Mouse (Mus musculus): ENCODE results near the gene Srp68. TPM values are rescaled to one million over a fixed set of nuclear protein-coding genes. Genes with fewer than 3 reads are reported as not detected.
"Not testable (repeated sequence)": the region's sequence is repeated elsewhere in the genome, so short reads cannot be mapped to it uniquely, and the experiment has no call there.

Srp68 gene
- polyA plus RNA-seq, 1 experiment, result 101 TPM

GRCm38 (mm10) chr11:116281671-116282070 is 7.7 kb upstream of the Srp68 start:
- H3K9ac ChIP-seq (ENCODE audit: low read depth, poor library complexity, severe bottlenecking), result peak overlapping the region; percentile 40
- H3K4me3 ChIP-seq (ENCODE audit: low read depth, low read length), result peak overlapping the region; percentile 38
- no peaks in the 10 kb centered on the region for H3K36me3 ChIP-seq (ENCODE audit: control insufficient read depth, insufficient read depth, low read length, poor library complexity, severe bottlenecking)
- H3K27me3 ChIP-seq (ENCODE audit: control insufficient read depth, insufficient read depth, low read length, poor library complexity, severe bottlenecking), result no peaks in the 10 kb centered on the region
- no peak for TF ChIP-seq CTCF (IDR thresholded peaks at IDR 0.05; ENCODE audit: low read depth, low read length)
- TF ChIP-seq EP300 (IDR thresholded peaks at IDR 0.05; ENCODE audit: insufficient read depth, low read depth, low read length), result no peak
- no peak for TF ChIP-seq POLR2A (IDR thresholded peaks at IDR 0.05; ENCODE audit: insufficient read depth, low read length)
- no peak overlapping the region for H3K27ac ChIP-seq (ENCODE audit: insufficient read depth, low read length)
- no peaks in the 10 kb centered on the region for H3K9me3 ChIP-seq (replicated peaks; ENCODE audit: control insufficient read depth, insufficient read depth, low read length, poor library complexity, severe bottlenecking)
- no peaks in the 10 kb centered on the region for H3K4me1 ChIP-seq (ENCODE audit: control insufficient read depth, insufficient read depth, low read length)

GRCm38 (mm10) chr11:116280751-116281663 is 7.0 kb upstream of the Srp68 start, which contains the start of gene Galr2:
Gene Galr2 (plus strand): TSS chr11:116280939.
- Histone ChIP-seq H3K36me3 (ENCODE audit: control insufficient read depth, insufficient read depth, low read length, poor library complexity, severe bottlenecking) (no peaks in the 10 kb centered on the region), H3K4me3 (ENCODE audit: low read depth, low read length) (peak within 1 kb of the TSS; percentile 38), H3K27ac (ENCODE audit: insufficient read depth, low read length) (no peak within 1 kb of the TSS), H3K27me3 (ENCODE audit: control insufficient read depth, insufficient read depth, low read length, poor library complexity, severe bottlenecking) (no peaks in the 10 kb centered on the region), H3K9ac (ENCODE audit: low read depth, poor library complexity, severe bottlenecking) (peak within 1 kb of the TSS; percentile 40), H3K4me1 (ENCODE audit: control insufficient read depth, insufficient read depth, low read length) (no peaks in the 10 kb centered on the region), H3K9me3 (replicated peaks; ENCODE audit: control insufficient read depth, insufficient read depth, low read length, poor library complexity, severe bottlenecking) (no peaks in the 10 kb centered on the region)
- TF ChIP-seq CTCF (IDR thresholded peaks at IDR 0.05; ENCODE audit: low read depth, low read length) (no peak), POLR2A (IDR thresholded peaks at IDR 0.05; ENCODE audit: insufficient read depth, low read length) (no peak), EP300 (IDR thresholded peaks at IDR 0.05; ENCODE audit: insufficient read depth, low read depth, low read length) (no peak)

GRCm38 (mm10) chr11:116277184-116277583 is 3.2 kb upstream of the Srp68 start:
- not testable (repeated sequence) for H3K4me1 ChIP-seq (ENCODE audit: control insufficient read depth, insufficient read depth, low read length); H3K4me3 ChIP-seq (ENCODE audit: low read depth, low read length); H3K9ac ChIP-seq (ENCODE audit: low read depth, poor library complexity, severe bottlenecking); H3K9me3 ChIP-seq (replicated peaks; ENCODE audit: control insufficient read depth, insufficient read depth, low read length, poor library complexity, severe bottlenecking); H3K36me3 ChIP-seq (ENCODE audit: control insufficient read depth, insufficient read depth, low read length, poor library complexity, severe bottlenecking); H3K27me3 ChIP-seq (ENCODE audit: control insufficient read depth, insufficient read depth, low read length, poor library complexity, severe bottlenecking); H3K27ac ChIP-seq (ENCODE audit: insufficient read depth, low read length)

- TF ChIP-seq EP300 (IDR thresholded peaks at IDR 0.05; ENCODE audit: insufficient read depth, low read depth, low read length) (no peak), CTCF (IDR thresholded peaks at IDR 0.05; ENCODE audit: low read depth, low read length) (no peak), POLR2A (IDR thresholded peaks at IDR 0.05; ENCODE audit: insufficient read depth, low read length) (no peak)
- Histone ChIP-seq H3K27ac (ENCODE audit: insufficient read depth, low read length) (no peak overlapping the region), H3K36me3 (ENCODE audit: control insufficient read depth, insufficient read depth, low read length, poor library complexity, severe bottlenecking) (peaks cover 6% of the 10 kb centered on the region; the same call in 1 of the 2 replicates), H3K9ac (ENCODE audit: low read depth, poor library complexity, severe bottlenecking) (peak overlapping the region; percentile 73), H3K9me3 (replicated peaks; ENCODE audit: control insufficient read depth, insufficient read depth, low read length, poor library complexity, severe bottlenecking) (no peaks in the 10 kb centered on the region), H3K27me3 (ENCODE audit: control insufficient read depth, insufficient read depth, low read length, poor library complexity, severe bottlenecking) (no peaks in the 10 kb centered on the region), H3K4me1 (ENCODE audit: control insufficient read depth, insufficient read depth, low read length) (no peaks in the 10 kb centered on the region), H3K4me3 (ENCODE audit: low read depth, low read length) (peak overlapping the region; percentile 73)
These were observed 460 bp downstream of the Srp68 start for GRCm38 (mm10) chr11:116273469-116274044.

GRCm38 (mm10) chr11:116272589-116273468 is 1.2 kb downstream of the Srp68 start:
- H3K4me1 ChIP-seq (ENCODE audit: control insufficient read depth, insufficient read depth, low read length), result no peaks in the 10 kb centered on the region
- peaks cover 13% of the 10 kb centered on the region; the same call in 1 of the 2 replicates for H3K36me3 ChIP-seq (ENCODE audit: control insufficient read depth, insufficient read depth, low read length, poor library complexity, severe bottlenecking)
- H3K9ac ChIP-seq (ENCODE audit: low read depth, poor library complexity, severe bottlenecking), result peak overlapping the region; percentile 73
- H3K27ac ChIP-seq (ENCODE audit: insufficient read depth, low read length), result no peak overlapping the region
- no peak for TF ChIP-seq EP300 (IDR thresholded peaks at IDR 0.05; ENCODE audit: insufficient read depth, low read depth, low read length)
- no peak for TF ChIP-seq POLR2A (IDR thresholded peaks at IDR 0.05; ENCODE audit: insufficient read depth, low read length)
- no peak for TF ChIP-seq CTCF (IDR thresholded peaks at IDR 0.05; ENCODE audit: low read depth, low read length)
- H3K4me3 ChIP-seq (ENCODE audit: low read depth, low read length), result peak overlapping the region; percentile 73
- no peaks in the 10 kb centered on the region for H3K27me3 ChIP-seq (ENCODE audit: control insufficient read depth, insufficient read depth, low read length, poor library complexity, severe bottlenecking)
- H3K9me3 ChIP-seq (replicated peaks; ENCODE audit: control insufficient read depth, insufficient read depth, low read length, poor library complexity, severe bottlenecking), result no peaks in the 10 kb centered on the region

Data from ES-Bruce4 (cell line).